ENCODE assay signal across 8 mouse cellular contexts in the genomic region with DNA sequence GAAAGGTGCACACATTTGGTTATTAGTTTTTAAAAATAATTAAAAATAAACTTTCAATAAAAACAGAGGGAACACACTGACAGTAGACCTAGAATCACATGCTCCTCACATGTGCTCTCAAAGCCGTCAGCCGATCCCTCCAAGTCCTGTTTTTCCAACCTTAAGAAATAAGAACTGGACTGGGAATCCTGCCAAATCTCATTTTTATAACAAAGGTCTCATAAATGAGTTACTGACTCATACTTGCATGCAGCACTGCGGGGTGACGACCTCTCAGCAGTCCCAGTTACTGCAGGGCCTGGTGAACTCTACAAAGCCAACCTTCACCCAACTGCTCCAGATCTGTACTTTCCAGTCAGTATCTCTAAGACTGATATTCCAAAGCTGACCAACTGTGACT. TPM values are rescaled to one million over a fixed set of nuclear protein-coding genes. Genes with fewer than 3 reads are reported as not detected.
DNase-seq lines count a peak whose midpoint lies in the region; ATAC-seq lines count a peak whose summit lies in the region.

No protein-coding gene starts in this region.

- WGBS in heart, embryonic 16.5 days, result 45% methylated on average over 4 of the region's 4 CpGs
- 6% methylated on average over 4 of the region's 4 CpGs for WGBS in lung, embryonic 16.5 days

- intact Hi-C loops in heart, postnatal 36 days (cut with DNase I), result loop anchor here (2.0 kb wide), 1 partner anchor 49 kb away; no protein-coding TSS in a partner anchor

- 0 out of 2 replicates have a peak, but pooled peaks have one; percentile 17 for ATAC-seq in heart, embryonic 16.5 days (replicated peaks; ENCODE audit: extremely low read depth, insufficient read depth, low FRiP score)
- peak; percentile 68 for ATAC-seq in lung, embryonic 16.5 days (ENCODE audit: low read depth)
- ATAC-seq in monocyte, adult 5-6 weeks (replicated peaks; ENCODE audit: insufficient number of reproducible peaks, low FRiP score, low TSS enrichment, poor library complexity, severe bottlenecking), result no peak
- ATAC-seq in cerebellum, adult (ENCODE audit: insufficient number of reproducible peaks, low FRiP score, low TSS enrichment), result no peak

- DNase-seq in heart, adult 8-10 months (ENCODE audit: low spot score), result peak; percentile 78
- DNase-seq in heart, postnatal 36 days, result no peak
- peak; percentile 91 for DNase-seq in adipocyte (ENCODE audit: low spot score)
- no peak for DNase-seq in frontal cortex, postnatal 36 days (ENCODE audit: low spot score in 2 of 2)

- 0 out of 2 replicates have a peak overlapping the region, but pooled peaks have one; percentile 37 for H3K27ac ChIP-seq in heart, embryonic 16.5 days (ENCODE audit: low read length)
- H3K27ac ChIP-seq in lung, embryonic 16.5 days (ENCODE audit: low read length), result no peak overlapping the region

- peaks cover 11% of the 10 kb centered on the region for H3K36me3 ChIP-seq in heart, embryonic 16.5 days (ENCODE audit: control insufficient read depth, insufficient read depth)
- H3K36me3 ChIP-seq in lung, embryonic 16.5 days (ENCODE audit: control insufficient read depth, insufficient read depth, low read length), result peaks cover 6% of the 10 kb centered on the region; the same call in 1 of the 2 replicates

- H3K9ac ChIP-seq in heart, embryonic 16.5 days (ENCODE audit: low read length), result no peak overlapping the region
- H3K9ac ChIP-seq in lung, embryonic 16.5 days (ENCODE audit: low read length), result no peak overlapping the region

- no peaks in the 10 kb centered on the region for H3K9me3 ChIP-seq in heart, embryonic 16.5 days (replicated peaks; ENCODE audit: control insufficient read depth, low read length)
- H3K9me3 ChIP-seq in lung, embryonic 16.5 days (ENCODE audit: control insufficient read depth, low read length), result no peaks in the 10 kb centered on the region

- H3K4me2 ChIP-seq in heart, embryonic 16.5 days (ENCODE audit: low read depth, low read length), result no peak overlapping the region
- no peak overlapping the region for H3K4me2 ChIP-seq in lung, embryonic 16.5 days (ENCODE audit: low read depth, low read length)

- H3K4me1 ChIP-seq in heart, embryonic 16.5 days (ENCODE audit: control insufficient read depth, insufficient read depth, low read length), result peaks cover 41% of the 10 kb centered on the region
- H3K4me1 ChIP-seq in lung, embryonic 16.5 days (replicated peaks; ENCODE audit: control insufficient read depth, insufficient read depth, low read length), result peaks cover 20% of the 10 kb centered on the region

- no peaks in the 10 kb centered on the region for H3K27me3 ChIP-seq in heart, embryonic 16.5 days (ENCODE audit: control insufficient read depth, insufficient read depth, low read length)
- no peaks in the 10 kb centered on the region for H3K27me3 ChIP-seq in lung, embryonic 16.5 days (ENCODE audit: control insufficient read depth, insufficient read depth, low read depth, low read length)

- no peak overlapping the region for H3K4me3 ChIP-seq in heart, embryonic 16.5 days (ENCODE audit: low read length)
- no peak overlapping the region for H3K4me3 ChIP-seq in lung, embryonic 16.5 days (ENCODE audit: low read length)

RNA-seq across cellular contexts. Expression of gene Sptbn1, which starts 58.5 kb away (rescaled TPM):
- total RNA-seq in heart, adult 8-10 months (2022), result 100 to 1,000 TPM; 542 to 588 (median 572) TPM
- total RNA-seq in heart, postnatal 36 days (2021), result 100 to 1,000 TPM; 527 to 592 TPM
- 164 and 178 TPM in 2 replicates for polyA plus RNA-seq in heart, embryonic 16.5 days (2015; fragmentation: Nextera tagmentation; extraction: Ambion mirVana)
- 169 and 187 TPM in 2 replicates for polyA plus RNA-seq in lung, embryonic 16.5 days (2015; fragmentation: Nextera tagmentation; extraction: Ambion mirVana)
- total RNA-seq in monocyte, adult 5-6 weeks (2017), result 99.6 to 222 TPM (median 123 TPM) in 3 replicates

Comparison
In these comparisons a context has a peak if more than half of its experiments do, and no peak if none do; other contexts are left out.
1. DNase-seq: peak in heart, adult 8-10 months (single experiment) and adipocyte (single experiment); none in heart, postnatal 36 days (0 of 2) and frontal cortex, postnatal 36 days (0 of 2).
2. ATAC-seq: peak in heart, embryonic 16.5 days (single experiment) and lung, embryonic 16.5 days (single experiment); none in monocyte, adult 5-6 weeks (single experiment) and cerebellum, adult (single experiment).